Mouse (Mus musculus): ENCODE measurements around the gene Parp16.

GRCm38 (mm10) chr9:65201021-65201380 is 5.8 kb downstream of the Parp16 start:
- TF ChIP-seq CTCF (IDR thresholded peaks at IDR 0.05; ENCODE audit: borderline replicate concordance, insufficient read depth, low read depth, low read length) (no peak), POLR2A (IDR thresholded peaks at IDR 0.05; ENCODE audit: borderline replicate concordance, insufficient read depth, low read length) (no peak)

All from cerebellum, adult 2 months (tissue).